Mouse (Mus musculus) right cerebral cortex, postnatal 4 days (tissue): Measurements from ENCODE around the gene AI467606.
A peak's percentile ranks its signal among the peaks of the same experiment; 100 is the strongest.
"Not testable (repeated sequence)": the region's sequence is repeated elsewhere in the genome, so short reads cannot be mapped to it uniquely, and the experiment has no call there.

Experiments
- DNase-seq: peaks from one replicate; pipeline ENCODE4 v3.0.0-alpha.2; 2022

The AI467606 gene

GRCm38 (mm10) chr7:127091114-127091896, at the start of gene AI467606:
Gene AI467606 (plus strand): TSS chr7:127091359.
- DNase-seq, result no peak

GRCm38 (mm10) chr7:127041851-127042672, 49.1 kb upstream of the AI467606 start, which contains the start of gene Kif22:
Gene Kif22 (minus strand): TSS chr7:127042471.
- peak; percentile 88 for DNase-seq

- DNase-seq, result no peak
Observed at GRCm38 (mm10) chr7:127055026-127055585, 36.1 kb upstream of the AI467606 start.

- DNase-seq, result no peak
Observed at GRCm38 (mm10) chr7:127065538-127065937, 25.6 kb upstream of the AI467606 start.

- no peak for DNase-seq
Observed at GRCm38 (mm10) chr7:127066317-127066716, 24.8 kb upstream of the AI467606 start.

- DNase-seq, result no peak
Observed at GRCm38 (mm10) chr7:127070871-127071413, 20.2 kb upstream of the AI467606 start.

- no peak for DNase-seq
Observed at GRCm38 (mm10) chr7:127073221-127073620, 17.9 kb upstream of the AI467606 start.

- no peak for DNase-seq
Observed at GRCm38 (mm10) chr7:127076188-127076587, 15.0 kb upstream of the AI467606 start.

GRCm38 (mm10) chr7:127077692-127078091, 13.5 kb upstream of the AI467606 start:
- no peak for DNase-seq

GRCm38 (mm10) chr7:127080045-127080444, 11.1 kb upstream of the AI467606 start:
- DNase-seq, result no peak

- DNase-seq, result no peak
Observed at GRCm38 (mm10) chr7:127082271-127082670, 8.9 kb upstream of the AI467606 start.

- DNase-seq, result no peak
Observed at GRCm38 (mm10) chr7:127082995-127083394, 8.2 kb upstream of the AI467606 start.

GRCm38 (mm10) chr7:127083689-127084088, 7.5 kb upstream of the AI467606 start:
- DNase-seq, result no peak

GRCm38 (mm10) chr7:127084794-127085193, 6.4 kb upstream of the AI467606 start:
- no peak for DNase-seq

- DNase-seq, result not testable (repeated sequence)
Observed at GRCm38 (mm10) chr7:127085751-127086150, 5.4 kb upstream of the AI467606 start.

- DNase-seq, result not testable (repeated sequence)
Observed at GRCm38 (mm10) chr7:127087278-127088010, 3.7 kb upstream of the AI467606 start, which contains the start of gene Zg16. Gene Zg16 (minus strand): TSS chr7:127087328.

- no peak for DNase-seq
Observed at GRCm38 (mm10) chr7:127088083-127088482, 3.1 kb upstream of the AI467606 start.

- no peak for DNase-seq
Observed at GRCm38 (mm10) chr7:127088901-127089845, 2.0 kb upstream of the AI467606 start.

- DNase-seq, result no peak
Observed at GRCm38 (mm10) chr7:127090154-127091113, 725 bp upstream of the AI467606 start.

- DNase-seq, result no peak
Observed at GRCm38 (mm10) chr7:127093914-127094313, 2.8 kb downstream of the AI467606 start.
